Mouse (Mus musculus) spleen, postnatal 36 days (tissue): Measurements from ENCODE around the gene Cadps.

Experiments
- DNase-seq, 2 experiments: peaks; one replicate each; pipeline ENCODE4 v3.0.0; 2022; ENCODE audit warnings: low spot score in 2 of 2, mixed read lengths in 1 of 2

Gene Cadps

GRCm38 (mm10) chr14:12391167-12391566 is 431.7 kb downstream of the Cadps start:
- no peak for DNase-seq

GRCm38 (mm10) chr14:12388806-12389436 is 434.0 kb downstream of the Cadps start:
- no peak for DNase-seq

GRCm38 (mm10) chr14:12388192-12388795 is 434.6 kb downstream of the Cadps start:
- no peak for DNase-seq

- no peak for DNase-seq
Measured at GRCm38 (mm10) chr14:12387176-12387575, 435.7 kb downstream of the Cadps start.

GRCm38 (mm10) chr14:12377883-12378282 is 445.0 kb downstream of the Cadps start:
- no peak for DNase-seq

GRCm38 (mm10) chr14:12377289-12377688 is 445.6 kb downstream of the Cadps start:
- DNase-seq, result no peak

- DNase-seq, result no peak
Measured at GRCm38 (mm10) chr14:12375451-12375850, 447.4 kb downstream of the Cadps start.

- no peak for DNase-seq
Measured at GRCm38 (mm10) chr14:12350271-12350916, 472.5 kb downstream of the Cadps start.

- DNase-seq, result no peak
Measured at GRCm38 (mm10) chr14:12349334-12350090, 473.4 kb downstream of the Cadps start.

GRCm38 (mm10) chr14:12348089-12348488 is 474.8 kb downstream of the Cadps start, which contains the start of gene Fezf2:
Fezf2 (minus strand) TSS chr14:12348189.
- DNase-seq, result no peak

GRCm38 (mm10) chr14:12346865-12347600 is 475.8 kb downstream of the Cadps start:
- no peak for DNase-seq

GRCm38 (mm10) chr14:12346011-12346864 is 476.6 kb downstream of the Cadps start:
- no peak for DNase-seq

- DNase-seq, result no peak
Measured at GRCm38 (mm10) chr14:12345241-12345921, 477.5 kb downstream of the Cadps start.

GRCm38 (mm10) chr14:12344746-12345240 is 478.1 kb downstream of the Cadps start:
- no peak for DNase-seq

GRCm38 (mm10) chr14:12344061-12344745 is 478.7 kb downstream of the Cadps start:
- no peak for DNase-seq

GRCm38 (mm10) chr14:12343451-12343941 is 479.4 kb downstream of the Cadps start:
- DNase-seq, result no peak

- no peak for DNase-seq
Measured at GRCm38 (mm10) chr14:12342458-12343131, 480.3 kb downstream of the Cadps start.

GRCm38 (mm10) chr14:12341789-12342457 is 481.0 kb downstream of the Cadps start:
- DNase-seq, result no peak
